Mouse (Mus musculus) myocyte (in vitro differentiated cells): Measurements from ENCODE around the gene Cox4i2. TPM values are rescaled to one million over a fixed set of nuclear protein-coding genes. Genes with fewer than 3 reads are reported as not detected.
A peak's percentile ranks its signal among the peaks of the same experiment; 100 is the strongest.

ENCODE experiments used
- H3K27me3 ChIP-seq: one replicate; pipeline ENCODE4 v1.6.1; 2011; ENCODE audit not compliant: control insufficient read depth, insufficient read depth, insufficient read length
- H3K36me3 ChIP-seq: one replicate; pipeline ENCODE4 v1.6.1; 2011; ENCODE audit not compliant: control insufficient read depth, insufficient read depth
- H3K4me2 ChIP-seq: one replicate; pipeline ENCODE4 v1.6.1; 2011; ENCODE audit warnings: low read depth, control low read depth
- H3K4me3 ChIP-seq: one replicate; pipeline ENCODE4 v1.5.1; 2011; ENCODE audit warnings: mild to moderate bottlenecking, control low read depth, moderate library complexity
- H3K79me2 ChIP-seq: one replicate; pipeline ENCODE4 v1.6.1; 2011; ENCODE audit not compliant: control insufficient read depth, insufficient read depth
- H3ac ChIP-seq: one replicate; pipeline ENCODE4 v1.6.1; 2011; ENCODE audit not compliant: control insufficient read depth, insufficient read length
- CEBPB ChIP-seq: IDR thresholded peaks from 2 replicates; pipeline ENCODE4 v1.6.1; 2011; ENCODE audit warnings: mild to moderate bottlenecking, moderate library complexity; ENCODE audit not compliant: poor library complexity, insufficient read depth, severe bottlenecking
- E2F4 ChIP-seq: IDR thresholded peaks from one replicate; pipeline ENCODE4 v1.6.1; 2011; ENCODE audit warnings: mild to moderate bottlenecking, control low read depth, moderate library complexity; ENCODE audit not compliant: insufficient read depth
- MAX ChIP-seq: IDR thresholded peaks from one replicate; pipeline ENCODE4 v1.6.1; 2011; ENCODE audit warnings: low read depth, mild to moderate bottlenecking, control low read depth
- MYOD1 ChIP-seq, 3 experiments: IDR thresholded peaks; one replicate each; pipeline ENCODE4 v1.6.1; 2011; ENCODE audit warnings: control low read depth in 2 of 3, low read depth in 2 of 3, mild to moderate bottlenecking in 2 of 3, moderate library complexity in 1 of 3; ENCODE audit not compliant: insufficient read length in 2 of 3, control insufficient read depth in 1 of 3
- MYOG ChIP-seq, 3 experiments: IDR thresholded peaks; one replicate each; pipeline ENCODE4 v1.6.1; 2011; ENCODE audit warnings: control low read depth in 2 of 3, low read depth in 2 of 3, mild to moderate bottlenecking in 2 of 3; ENCODE audit not compliant: insufficient read length in 2 of 3, control insufficient read depth in 1 of 3, insufficient read depth in 1 of 3
- POLR2A ChIP-seq: IDR thresholded peaks from one replicate; pipeline ENCODE4 v1.6.1; 2011; ENCODE audit warnings: low read depth, mild to moderate bottlenecking, control low read depth, moderate library complexity; ENCODE audit not compliant: insufficient read length
- POLR2AphosphoS2 ChIP-seq: IDR thresholded peaks from one replicate; pipeline ENCODE4 v1.6.1; 2011; ENCODE audit warnings: low read depth, control low read depth; ENCODE audit not compliant: insufficient read length
- REST ChIP-seq: IDR thresholded peaks from one replicate; pipeline ENCODE4 v1.6.1; 2011; ENCODE audit warnings: mild to moderate bottlenecking, control low read depth, moderate library complexity; ENCODE audit not compliant: insufficient read depth, insufficient read length
- SRF ChIP-seq: IDR thresholded peaks from one replicate; pipeline ENCODE4 v1.6.1; 2011; ENCODE audit warnings: low read depth; ENCODE audit not compliant: control insufficient read depth, insufficient read length
- TCF12 ChIP-seq: IDR thresholded peaks from one replicate; pipeline ENCODE4 v1.6.1; 2011; ENCODE audit warnings: mild to moderate bottlenecking, control low read depth; ENCODE audit not compliant: poor library complexity, insufficient read depth, severe bottlenecking
- TCF3 ChIP-seq: IDR thresholded peaks from one replicate; pipeline ENCODE4 v1.6.1; 2011; ENCODE audit warnings: low read depth, control low read depth; ENCODE audit not compliant: insufficient read length
- USF1 ChIP-seq: IDR thresholded peaks from one replicate; pipeline ENCODE4 v1.6.1; 2011; ENCODE audit warnings: low read depth, mild to moderate bottlenecking, control low read depth, moderate library complexity
- polyA plus RNA-seq: library from polyadenylated mRNA; unstranded; fragments of >200 nt; fragmentation: generic; extraction: Trizol; gene quantifications from one replicate; pipeline ENCODE4 v1.2.1, GENCODE M21; 2012; ENCODE audit warnings: missing spikeins

Gene Cox4i2
- polyA plus RNA-seq, 1 experiment, result not detected

DNA sequence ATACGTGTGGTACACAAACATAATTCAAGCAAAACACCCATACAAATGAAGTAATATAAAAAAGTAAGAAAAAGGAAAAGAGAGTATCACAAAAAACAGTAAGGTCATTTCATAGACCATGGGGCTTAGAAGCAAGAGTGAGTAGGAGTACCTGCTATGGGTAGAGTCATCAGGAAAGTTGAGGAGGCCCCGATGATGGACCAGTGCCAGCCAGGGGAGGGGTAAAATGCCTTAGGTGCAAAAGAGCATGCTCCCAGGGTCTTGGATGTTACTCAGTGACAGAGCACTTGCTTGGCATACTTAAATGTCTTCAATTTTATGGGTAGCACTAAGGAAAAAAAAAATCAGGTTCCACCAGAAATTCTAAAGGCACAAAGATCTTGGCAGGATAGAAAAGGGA lies 33.2 kb downstream of the Cox4i2 start:
- Histone ChIP-seq H3K79me2 (peaks cover 68% of the 10 kb centered on the region), H3ac (no peak overlapping the region), H3K4me2 (no peak overlapping the region), H3K36me3 (peaks cover 7% of the 10 kb centered on the region), H3K4me3 (no peak overlapping the region), H3K27me3 (no peaks in the 10 kb centered on the region)
- TF ChIP-seq REST (no peak), SRF (no peak), MYOG (IDR thresholded peaks at IDR 0.05; ENCODE audit: control insufficient read depth in 1 of 3, insufficient read depth in 1 of 3, insufficient read length in 2 of 3, low read depth in 2 of 3) (no peak), TCF12 (no peak), E2F4 (no peak)

GRCm38 (mm10) chr2:152787543-152787942 lies 33.6 kb downstream of the Cox4i2 start:
- H3K27me3 ChIP-seq, result no peaks in the 10 kb centered on the region
- H3K79me2 ChIP-seq, result peaks cover 64% of the 10 kb centered on the region
- no peak overlapping the region for H3K4me2 ChIP-seq
- no peak overlapping the region for H3K4me3 ChIP-seq
- TF ChIP-seq SRF (no peak), MAX (no peak), POLR2AphosphoS2 (no peak), USF1 (no peak), TCF3 (no peak), E2F4 (no peak), POLR2A (no peak), TCF12 (no peak)
- H3K36me3 ChIP-seq, result peaks cover 7% of the 10 kb centered on the region
- no peak overlapping the region for H3ac ChIP-seq

GRCm38 (mm10) chr2:152788892-152789421 lies 35.0 kb downstream of the Cox4i2 start:
- H3K4me2 ChIP-seq, result peak overlapping the region; percentile 47
- H3K27me3 ChIP-seq, result no peaks in the 10 kb centered on the region
- peaks cover 57% of the 10 kb centered on the region for H3K79me2 ChIP-seq
- H3ac ChIP-seq, result no peak overlapping the region
- TF ChIP-seq TCF12 (no peak), TCF3 (no peak), POLR2AphosphoS2 (no peak), E2F4 (no peak), MYOG (IDR thresholded peaks at IDR 0.05; ENCODE audit: control insufficient read depth in 1 of 3, insufficient read depth in 1 of 3, insufficient read length in 2 of 3, low read depth in 2 of 3) (no peak), MYOD1 (IDR thresholded peaks at IDR 0.05; ENCODE audit: control insufficient read depth in 1 of 3, insufficient read length in 2 of 3, low read depth in 2 of 3) (no peak), CEBPB (no peak), POLR2A (no peak)
- H3K4me3 ChIP-seq, result no peak overlapping the region
- peaks cover 7% of the 10 kb centered on the region for H3K36me3 ChIP-seq

DNA sequence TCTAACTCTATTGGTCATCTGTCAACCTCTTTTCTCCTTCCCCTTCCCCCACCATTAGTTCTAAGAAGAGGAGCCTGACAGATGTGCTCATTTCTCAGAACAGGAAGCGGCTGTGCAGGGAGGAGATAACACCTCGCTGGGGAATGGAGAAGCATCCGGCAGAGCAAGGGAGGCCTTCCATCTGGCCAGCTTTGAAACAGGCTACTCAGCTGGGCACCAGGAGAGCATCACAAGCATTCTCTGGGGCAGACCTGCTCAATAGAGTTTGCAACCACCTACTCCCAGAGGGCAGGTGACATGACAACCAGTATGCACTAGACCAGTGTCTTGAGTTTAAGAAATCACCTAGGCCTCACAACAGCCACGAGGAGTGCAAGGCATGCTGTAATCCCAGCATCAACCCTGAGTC lies 35.6 kb downstream of the Cox4i2 start:
- Histone ChIP-seq H3ac (no peak overlapping the region), H3K27me3 (no peaks in the 10 kb centered on the region), H3K79me2 (peaks cover 59% of the 10 kb centered on the region), H3K36me3 (peaks cover 7% of the 10 kb centered on the region), H3K4me2 (peak overlapping the region; percentile 47), H3K4me3 (no peak overlapping the region)
- TF ChIP-seq POLR2A (no peak), MYOD1 (IDR thresholded peaks at IDR 0.05; ENCODE audit: control insufficient read depth in 1 of 3, insufficient read length in 2 of 3, low read depth in 2 of 3) (no peak), SRF (no peak)

DNA sequence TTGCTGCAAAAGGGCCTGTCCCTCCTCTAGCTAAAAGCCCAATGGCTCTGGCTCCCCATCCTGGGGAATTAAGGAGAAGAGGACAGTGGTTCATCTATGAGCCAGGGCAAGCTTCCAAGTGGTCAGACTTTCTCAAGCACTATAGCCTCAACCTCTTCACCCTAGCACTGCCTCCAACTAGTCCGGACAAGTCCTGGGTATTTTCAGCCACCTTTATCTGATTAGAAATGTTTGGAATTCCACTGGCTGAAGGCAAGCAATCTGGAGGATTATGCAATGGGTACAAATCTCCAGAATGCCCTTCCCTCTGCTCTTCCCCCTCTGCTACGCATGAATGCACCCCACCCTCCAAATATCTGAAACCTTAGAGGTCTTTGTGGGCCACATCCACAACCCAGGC lies 38.5 kb downstream of the Cox4i2 start:
- Histone ChIP-seq H3K79me2 (peaks cover 70% of the 10 kb centered on the region), H3K4me3 (no peak overlapping the region), H3K36me3 (peaks cover 7% of the 10 kb centered on the region), H3ac (no peak overlapping the region), H3K4me2 (peak overlapping the region; percentile 48), H3K27me3 (no peaks in the 10 kb centered on the region)
- TF ChIP-seq MYOG (IDR thresholded peaks at IDR 0.05; ENCODE audit: control insufficient read depth in 1 of 3, insufficient read depth in 1 of 3, insufficient read length in 2 of 3, low read depth in 2 of 3), result peak in 1 of 3 experiments; percentile 3
- TF ChIP-seq MYOD1 (IDR thresholded peaks at IDR 0.05; ENCODE audit: control insufficient read depth in 1 of 3, insufficient read length in 2 of 3, low read depth in 2 of 3), result peak in 1 of 3 experiments; percentile 21
- TF ChIP-seq POLR2AphosphoS2, result no peak
- TF ChIP-seq MAX, result no peak
- TF ChIP-seq REST, result no peak
- TF ChIP-seq CEBPB, result peak; percentile 97
- TF ChIP-seq TCF12, result no peak
- TF ChIP-seq SRF, result no peak
- TF ChIP-seq POLR2A, result no peak
- no peak for TF ChIP-seq E2F4
- TF ChIP-seq USF1, result no peak
- TF ChIP-seq TCF3, result no peak
